In the genomic region with DNA sequence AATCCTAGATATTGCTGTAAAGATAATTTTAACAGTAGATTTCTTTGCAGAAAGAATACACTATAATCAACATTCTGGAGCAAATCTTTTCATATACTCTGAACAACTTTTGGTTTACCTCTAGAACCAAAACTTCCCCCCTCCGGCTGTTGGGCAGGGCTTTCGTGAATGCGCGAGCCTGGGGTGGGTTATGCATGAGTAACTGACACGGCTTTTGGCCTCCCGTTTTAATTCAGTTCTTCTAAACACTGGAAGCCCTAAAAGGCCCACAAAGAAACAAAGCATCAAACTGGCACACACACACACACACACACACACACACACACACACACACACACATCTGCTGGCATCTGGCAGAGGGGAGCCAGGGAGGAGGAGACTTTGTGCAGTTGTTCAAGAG, we compare ENCODE assay signal across 13 mouse cellular contexts.
DNase-seq lines count a peak whose midpoint lies in the region; ATAC-seq and TF ChIP-seq lines count a peak whose summit lies in the region.
"Had no signal": no experiment of that assay in that cellular context is flagged by ENCODE, and none has a peak within 500 bp of the region (broad histone marks: within the 10 kb centered on the region; RNA-seq: fewer than 3 reads in every experiment).

No protein-coding gene starts in this region.

- TF ChIP-seq CTCF in forebrain, postnatal 0 days (IDR thresholded peaks at IDR 0.05; ENCODE audit: low read depth): no peak

- no peaks in the 10 kb centered on the region for H3K9me3 ChIP-seq in hindbrain, embryonic 10.5 days
- no peaks in the 10 kb centered on the region for H3K9me3 ChIP-seq in hindbrain, embryonic 12.5 days (replicated peaks)
- H3K9me3 ChIP-seq in embryonic facial prominence, embryonic 12.5 days: no peaks in the 10 kb centered on the region
- no peaks in the 10 kb centered on the region for H3K9me3 ChIP-seq in forebrain, postnatal 0 days (ENCODE audit: low read length)
- H3K9me3 ChIP-seq: midbrain, embryonic 12.5 days had no signal

- no peaks in the 10 kb centered on the region for H3K27me3 ChIP-seq in hindbrain, embryonic 10.5 days (ENCODE audit: insufficient read depth, poor library complexity, severe bottlenecking)
- H3K27me3 ChIP-seq in hindbrain, embryonic 12.5 days: no peaks in the 10 kb centered on the region
- no peaks in the 10 kb centered on the region for H3K27me3 ChIP-seq in embryonic facial prominence, embryonic 12.5 days
- H3K27me3 ChIP-seq in splenic B cell, adult 2 months (ENCODE audit: control insufficient read depth, insufficient read depth, low read length, poor library complexity, severe bottlenecking): no peaks in the 10 kb centered on the region
- H3K27me3 ChIP-seq in forebrain, postnatal 0 days (ENCODE audit: insufficient read depth, low read length): no peaks in the 10 kb centered on the region; the same call in 1 of the 2 replicates
- H3K27me3 ChIP-seq: midbrain, embryonic 12.5 days had no signal

- ATAC-seq in hindbrain, embryonic 12.5 days (ENCODE audit: low FRiP score): no peak
- ATAC-seq in embryonic facial prominence, embryonic 12.5 days (ENCODE audit: insufficient number of reproducible peaks, insufficient read depth, low FRiP score, low TSS enrichment): no peak
- ATAC-seq in forebrain, postnatal 0 days: no peak
- ATAC-seq: CD4-positive, CD25-positive, alpha-beta regulatory T cell, adult 4 months had no signal

- H3K9ac ChIP-seq in hindbrain, embryonic 12.5 days: no peak overlapping the region
- no peak overlapping the region for H3K9ac ChIP-seq in embryonic facial prominence, embryonic 12.5 days
- H3K9ac ChIP-seq in forebrain, postnatal 0 days: no peak overlapping the region
- H3K9ac ChIP-seq: midbrain, embryonic 12.5 days had no signal

- peaks cover 35% of the 10 kb centered on the region for H3K4me1 ChIP-seq in hindbrain, embryonic 10.5 days (replicated peaks)
- H3K4me1 ChIP-seq in hindbrain, embryonic 12.5 days: peaks cover 10% of the 10 kb centered on the region; the same call in 1 of the 2 replicates
- H3K4me1 ChIP-seq in embryonic facial prominence, embryonic 12.5 days: peaks cover 48% of the 10 kb centered on the region
- H3K4me1 ChIP-seq in forebrain, postnatal 0 days (ENCODE audit: insufficient read depth): no peaks in the 10 kb centered on the region

- WGBS in hindbrain, embryonic 10.5 days: 41% methylated on average over 6 of the region's 6 CpGs
- 36% methylated on average over 6 of the region's 6 CpGs for WGBS in hindbrain, embryonic 12.5 days
- WGBS in embryonic facial prominence, embryonic 12.5 days: 60% methylated on average over 6 of the region's 6 CpGs
- 60% methylated on average over 6 of the region's 6 CpGs for WGBS in forebrain, postnatal 0 days

- no peak overlapping the region for H3K4me3 ChIP-seq in hindbrain, embryonic 10.5 days
- H3K4me3 ChIP-seq in hindbrain, embryonic 12.5 days: no peak overlapping the region
- H3K4me3 ChIP-seq in embryonic facial prominence, embryonic 12.5 days: no peak overlapping the region
- H3K4me3 ChIP-seq in forebrain, postnatal 0 days (ENCODE audit: low read depth, low read length): no peak overlapping the region
- H3K4me3 ChIP-seq: midbrain, embryonic 12.5 days had no signal

- H3K27ac ChIP-seq in hindbrain, embryonic 10.5 days: peak overlapping the region; percentile 10; the same call in 1 of the 2 replicates
- H3K27ac ChIP-seq in hindbrain, embryonic 12.5 days: no peak overlapping the region
- 0 out of 2 replicates have a peak overlapping the region, but pooled peaks have one; percentile 12 for H3K27ac ChIP-seq in embryonic facial prominence, embryonic 12.5 days
- H3K27ac ChIP-seq in forebrain, postnatal 0 days (ENCODE audit: low read depth, low read length): no peak overlapping the region
- H3K27ac ChIP-seq: midbrain, embryonic 12.5 days had no signal

- peaks cover 6% of the 10 kb centered on the region; the same call in 1 of the 2 replicates for H3K36me3 ChIP-seq in hindbrain, embryonic 10.5 days
- no peaks in the 10 kb centered on the region for H3K36me3 ChIP-seq in hindbrain, embryonic 12.5 days
- peaks cover 24% of the 10 kb centered on the region for H3K36me3 ChIP-seq in embryonic facial prominence, embryonic 12.5 days
- no peaks in the 10 kb centered on the region for H3K36me3 ChIP-seq in splenic B cell, adult 2 months (ENCODE audit: control insufficient read depth, insufficient read depth, low read length, poor library complexity, severe bottlenecking)
- peaks cover 6% of the 10 kb centered on the region; the same call in 1 of the 2 replicates for H3K36me3 ChIP-seq in forebrain, postnatal 0 days (ENCODE audit: insufficient read depth)
- H3K36me3 ChIP-seq: midbrain, embryonic 12.5 days had no signal

- no peak for DNase-seq in hindbrain, embryonic 10.5 days (ENCODE audit: low spot score)
- DNase-seq in A20 (ENCODE audit: low read depth, low spot score): peak; percentile 23
- peak; percentile 31 for DNase-seq in splenic B cell, adult 2 months (ENCODE audit: low read depth, low spot score)
- DNase-seq in adrenal gland, adult 8-10 months: no peak
- DNase-seq in forebrain, postnatal 0 days: no peak
- DNase-seq: adrenal gland, adult 2 months; cerebellum, postnatal 10 days; kidney, adult 18-20 months; right cerebral cortex, postnatal 4 days had no signal

- no peak overlapping the region for H3K4me2 ChIP-seq in hindbrain, embryonic 12.5 days (replicated peaks)
- no peak overlapping the region for H3K4me2 ChIP-seq in embryonic facial prominence, embryonic 12.5 days (replicated peaks)
- no peak overlapping the region for H3K4me2 ChIP-seq in forebrain, postnatal 0 days (ENCODE audit: low read depth)
- H3K4me2 ChIP-seq: midbrain, embryonic 12.5 days had no signal

Comparison
In these comparisons a context has a peak if more than half of its experiments do, and no peak if none do; other contexts are left out.
1. H3K27ac ChIP-seq: peak in hindbrain, embryonic 10.5 days (single experiment) and embryonic facial prominence, embryonic 12.5 days (single experiment); none in hindbrain, embryonic 12.5 days (single experiment) and forebrain, postnatal 0 days (single experiment).
2. DNase-seq: peak in A20 (single experiment) and splenic B cell, adult 2 months (single experiment); none in hindbrain, embryonic 10.5 days (single experiment), adrenal gland, adult 8-10 months (single experiment) and forebrain, postnatal 0 days (single experiment).